Mouse (Mus musculus) midbrain, embryonic 10.5 days (tissue): ENCODE measurements around the gene Kifap3. TPM values are rescaled to one million over a fixed set of nuclear protein-coding genes. Genes with fewer than 3 reads are reported as not detected.
A peak's percentile ranks its signal among the peaks of the same experiment; 100 is the strongest.

Source experiments
- DNase-seq: peaks from one replicate; pipeline ENCODE4 v3.0.0-alpha.2; 2017; ENCODE audit warnings: low spot score
- H3K27ac ChIP-seq: fragments of 300-500 bp; sonication (generic); replicated peaks from 2 replicates; pipeline ENCODE4 v1.5.1; 2016; ENCODE audit warnings: mild to moderate bottlenecking
- H3K27me3 ChIP-seq: fragments of 300-500 bp; sonication (generic); 2 replicates; pipeline ENCODE4 v1.6.1; 2016; ENCODE audit warnings: low read depth, mild to moderate bottlenecking; ENCODE audit not compliant: poor library complexity, severe bottlenecking
- H3K36me3 ChIP-seq: fragments of 300-500 bp; sonication (generic); 2 replicates; pipeline ENCODE4 v1.6.1; 2016; ENCODE audit warnings: mild to moderate bottlenecking, moderate library complexity
- H3K4me1 ChIP-seq: fragments of 300-500 bp; sonication (generic); 2 replicates; pipeline ENCODE4 v1.6.1; 2016
- H3K4me3 ChIP-seq: fragments of 300-500 bp; sonication (generic); 2 replicates; pipeline ENCODE4 v1.5.1; 2016; ENCODE audit warnings: mild to moderate bottlenecking, moderate library complexity
- H3K9me3 ChIP-seq: fragments of 300-500 bp; sonication (generic); replicated peaks from 2 replicates; pipeline ENCODE4 v1.6.1; 2016; ENCODE audit warnings: mild to moderate bottlenecking
- WGBS: fragments of 180-500 bp; shearing (Covaris S2); methylation state at CpG from one replicate; pipeline ENCODE4 v1.1.7; 2016; 5-methylcytosine and 5-hydroxymethylcytosine counted together
- polyA plus RNA-seq: library from polyadenylated mRNA; unstranded; fragments of >200 nt; fragmentation: Nextera tagmentation; extraction: Ambion mirVana; gene quantifications from 2 replicates; pipeline ENCODE4 v1.2.1, GENCODE M21; 2016

The Kifap3 gene
- polyA plus RNA-seq, 1 experiment from 2014 or later = 30.6 TPM

DNA sequence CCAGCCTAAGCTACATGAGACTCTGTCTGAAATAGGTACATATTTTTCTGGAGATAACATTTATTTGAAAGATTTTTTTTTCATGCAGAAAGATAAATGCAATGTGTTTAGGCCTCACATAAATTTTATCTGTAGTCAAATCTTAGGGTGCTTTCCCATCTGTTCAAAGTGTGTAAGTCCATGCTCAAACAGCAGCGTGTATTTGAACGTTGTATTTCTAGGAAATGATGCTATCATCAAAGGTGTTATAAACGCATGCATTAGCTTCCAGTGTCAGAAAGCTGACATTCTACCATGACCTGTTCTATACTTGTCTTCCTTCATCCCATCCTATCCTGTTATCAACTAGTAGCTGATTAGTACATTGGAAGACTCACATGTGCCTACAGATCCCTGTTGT, 124.0 kb downstream of the Kifap3 start:
- 93% methylated on average over 3 of the region's 3 CpGs for WGBS
- DNase-seq = no peak
- Histone ChIP-seq H3K4me3 (no peak overlapping the region), H3K27ac (no peak overlapping the region), H3K36me3 (no peaks in the 10 kb centered on the region), H3K27me3 (no peaks in the 10 kb centered on the region), H3K4me1 (no peaks in the 10 kb centered on the region), H3K9me3 (no peaks in the 10 kb centered on the region)

DNA sequence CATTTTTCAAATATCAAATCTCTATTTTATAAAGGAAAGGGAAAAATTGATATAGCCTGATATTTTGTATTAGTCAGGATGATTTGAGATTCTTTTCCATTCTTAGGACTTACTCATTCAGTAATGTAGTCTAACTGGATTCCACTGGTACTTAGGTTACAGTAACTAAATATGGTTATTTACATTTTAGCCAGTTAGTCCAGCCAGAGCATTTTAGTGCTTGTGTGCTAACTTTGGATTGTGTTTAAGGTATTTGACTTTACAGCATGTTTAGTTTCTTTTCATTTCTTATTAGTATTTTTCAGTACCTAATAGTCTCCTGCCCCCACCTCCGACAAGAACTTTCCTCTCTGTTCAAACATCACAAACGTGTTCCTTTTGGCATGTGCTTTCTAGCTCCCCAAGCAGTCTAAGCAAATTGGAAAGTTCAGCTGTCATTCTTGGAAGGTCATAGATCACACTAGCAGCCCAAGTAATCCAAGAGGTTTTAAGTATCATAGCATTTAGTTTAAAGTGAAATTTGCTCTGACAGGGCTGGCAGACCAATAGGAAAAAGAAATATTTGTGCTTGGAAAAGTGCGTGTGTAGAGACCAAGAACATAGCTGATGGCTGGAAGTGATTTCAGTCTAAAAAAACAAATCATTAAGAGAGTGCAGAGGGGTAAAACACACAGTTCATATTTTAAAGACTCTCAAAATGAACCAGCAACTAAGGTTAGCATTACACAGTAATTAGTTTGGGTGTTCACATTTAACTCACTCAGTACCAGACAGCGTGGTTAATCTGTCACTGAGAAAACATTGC, 127.8 kb downstream of the Kifap3 start:
- Histone ChIP-seq H3K4me3 (no peak overlapping the region), H3K9me3 (no peaks in the 10 kb centered on the region), H3K4me1 (no peaks in the 10 kb centered on the region), H3K36me3 (no peaks in the 10 kb centered on the region), H3K27me3 (no peaks in the 10 kb centered on the region), H3K27ac (no peak overlapping the region)
- DNase-seq = no peak
- WGBS = 69% methylated on average over 4 of the region's 4 CpGs

DNA sequence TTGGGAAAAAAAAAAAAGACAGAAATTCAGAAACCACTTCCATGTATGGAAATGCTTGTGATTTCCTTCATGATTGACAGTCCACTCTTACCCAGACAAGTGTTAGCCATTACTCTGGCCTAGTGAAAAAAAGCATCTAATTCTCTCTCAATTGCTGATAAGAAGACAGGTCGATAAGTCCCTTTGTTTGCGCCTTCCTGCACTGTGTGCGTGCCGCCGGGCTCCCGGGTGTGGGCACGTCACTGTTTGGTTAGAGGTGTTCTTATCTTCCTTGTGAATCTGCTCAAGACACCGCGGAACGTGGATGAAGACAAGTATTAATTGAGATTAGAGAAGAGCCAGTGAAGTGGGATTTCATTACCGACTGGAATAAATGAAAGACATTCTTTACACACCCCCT, 129.0 kb downstream of the Kifap3 start:
- no peak for DNase-seq
- no peaks in the 10 kb centered on the region for H3K36me3 ChIP-seq
- no peaks in the 10 kb centered on the region for H3K9me3 ChIP-seq
- no peak overlapping the region for H3K4me3 ChIP-seq
- 68% methylated on average over 11 of the region's 11 CpGs for WGBS
- no peaks in the 10 kb centered on the region for H3K27me3 ChIP-seq
- no peaks in the 10 kb centered on the region for H3K4me1 ChIP-seq
- H3K27ac ChIP-seq = no peak overlapping the region

DNA sequence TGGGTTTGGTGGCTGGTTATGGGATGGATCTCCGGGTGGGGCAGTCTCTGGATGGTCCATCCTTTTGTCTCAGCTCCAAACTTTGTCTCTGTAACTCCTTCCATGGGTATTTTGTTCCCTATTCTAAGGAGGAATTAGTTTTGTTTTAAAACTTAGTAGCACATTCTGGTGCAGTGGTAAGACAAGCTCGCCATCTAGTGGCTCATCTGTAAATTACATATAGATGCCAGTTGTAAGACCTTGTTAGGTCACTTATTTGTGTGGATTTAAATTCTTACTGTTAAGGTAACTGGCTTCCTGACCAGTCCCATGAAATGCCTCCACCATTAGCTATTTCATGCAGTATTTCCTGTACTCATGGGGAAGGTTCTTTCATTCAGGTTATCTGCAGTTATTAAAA, 131.0 kb downstream of the Kifap3 start:
- Histone ChIP-seq H3K27me3 (no peaks in the 10 kb centered on the region), H3K4me3 (no peak overlapping the region), H3K4me1 (no peaks in the 10 kb centered on the region), H3K36me3 (no peaks in the 10 kb centered on the region), H3K9me3 (no peaks in the 10 kb centered on the region), H3K27ac (no peak overlapping the region)
- DNase-seq = no peak
- WGBS = 10% methylated on average over 2 of the region's 2 CpGs

DNA sequence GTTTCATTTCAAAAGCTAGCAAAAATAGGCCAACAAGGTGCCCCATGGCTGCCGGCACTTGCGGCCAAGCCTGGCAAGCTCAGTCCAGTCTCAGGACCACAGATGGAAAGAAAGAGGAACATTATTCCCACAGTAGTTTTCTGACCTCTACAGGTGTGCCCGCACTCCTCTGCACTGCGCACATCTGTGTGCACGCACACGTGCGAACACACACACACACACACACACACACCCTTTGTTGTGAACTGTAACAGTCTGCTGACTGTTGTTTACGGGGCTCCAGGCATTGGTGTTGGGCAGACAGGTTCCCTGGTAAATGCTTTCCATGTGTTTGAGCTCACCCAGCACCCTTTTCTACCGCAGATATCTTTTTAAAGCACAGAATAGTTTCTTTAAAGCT, 131.4 kb downstream of the Kifap3 start:
- no peak for DNase-seq
- Histone ChIP-seq H3K4me3 (no peak overlapping the region), H3K36me3 (no peaks in the 10 kb centered on the region), H3K27ac (no peak overlapping the region), H3K4me1 (no peaks in the 10 kb centered on the region), H3K27me3 (no peaks in the 10 kb centered on the region), H3K9me3 (no peaks in the 10 kb centered on the region)
- 95% methylated on average over 9 of the region's 9 CpGs for WGBS

DNA sequence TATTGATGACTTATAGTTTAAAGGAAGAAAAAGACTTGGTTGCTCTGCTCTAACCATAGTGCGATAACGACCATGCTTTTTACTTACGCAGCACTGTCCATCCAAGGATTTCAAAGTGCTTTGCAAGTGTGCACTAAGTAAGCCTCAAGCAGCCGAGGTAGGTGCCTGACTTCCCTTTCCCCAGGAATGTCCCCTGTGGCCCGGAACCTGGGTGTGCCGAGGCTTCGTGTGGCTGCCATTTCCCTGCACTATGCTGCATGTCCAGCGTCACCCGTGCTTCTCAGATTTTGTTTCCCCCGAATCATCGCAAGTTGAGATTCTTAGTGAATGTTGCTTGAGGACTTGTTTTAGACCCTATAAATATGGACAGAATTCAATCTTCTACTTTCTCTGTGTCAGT, 132.6 kb downstream of the Kifap3 start:
- H3K9me3 ChIP-seq = no peaks in the 10 kb centered on the region
- H3K4me3 ChIP-seq = no peak overlapping the region
- 93% methylated on average over 11 of the region's 11 CpGs for WGBS
- H3K4me1 ChIP-seq = no peaks in the 10 kb centered on the region
- H3K27ac ChIP-seq = no peak overlapping the region
- peaks cover 4% of the 10 kb centered on the region for H3K36me3 ChIP-seq
- H3K27me3 ChIP-seq = no peaks in the 10 kb centered on the region
- DNase-seq = no peak

DNA sequence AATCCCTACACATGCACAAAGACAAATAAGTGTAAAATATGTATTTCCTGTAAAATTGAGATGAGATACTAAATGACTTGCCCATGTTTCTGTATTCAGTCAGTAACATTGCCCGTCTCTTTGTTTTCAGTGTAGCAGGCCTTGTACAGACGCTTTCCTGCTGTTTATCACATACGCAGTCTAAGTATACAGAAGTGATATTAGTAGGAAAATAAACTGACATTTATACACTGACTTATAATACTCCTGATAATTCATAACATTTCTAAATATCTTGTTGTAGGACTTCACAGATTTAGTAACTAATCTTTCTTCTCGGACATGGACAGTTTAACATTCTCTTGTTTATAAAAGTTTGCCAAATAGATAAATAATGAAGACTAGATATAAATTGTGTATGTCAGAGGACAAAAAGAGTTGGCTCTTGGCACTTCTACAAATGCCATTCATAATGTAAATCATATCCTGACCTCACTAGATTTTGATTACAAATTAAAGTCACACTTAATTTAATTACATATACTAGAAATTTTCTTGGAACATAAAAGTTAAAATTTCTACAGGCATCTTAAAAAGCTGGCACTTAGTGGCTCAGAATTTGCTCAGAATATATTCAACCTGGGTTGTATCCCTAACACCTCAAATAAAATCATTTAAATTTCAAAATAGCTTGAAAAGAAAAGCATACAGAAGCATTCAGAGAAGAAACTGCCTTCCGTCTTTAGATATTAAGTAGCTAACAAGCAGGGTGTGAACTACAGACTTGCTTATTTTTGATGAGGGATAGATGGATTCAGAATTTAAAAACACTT, 138.2 kb downstream of the Kifap3 start:
- Histone ChIP-seq H3K27ac (no peak overlapping the region), H3K36me3 (peaks cover 20% of the 10 kb centered on the region), H3K27me3 (no peaks in the 10 kb centered on the region), H3K4me3 (no peak overlapping the region), H3K4me1 (no peaks in the 10 kb centered on the region), H3K9me3 (no peaks in the 10 kb centered on the region)
- DNase-seq = no peak
- 94% methylated on average over 5 of the region's 5 CpGs for WGBS

DNA sequence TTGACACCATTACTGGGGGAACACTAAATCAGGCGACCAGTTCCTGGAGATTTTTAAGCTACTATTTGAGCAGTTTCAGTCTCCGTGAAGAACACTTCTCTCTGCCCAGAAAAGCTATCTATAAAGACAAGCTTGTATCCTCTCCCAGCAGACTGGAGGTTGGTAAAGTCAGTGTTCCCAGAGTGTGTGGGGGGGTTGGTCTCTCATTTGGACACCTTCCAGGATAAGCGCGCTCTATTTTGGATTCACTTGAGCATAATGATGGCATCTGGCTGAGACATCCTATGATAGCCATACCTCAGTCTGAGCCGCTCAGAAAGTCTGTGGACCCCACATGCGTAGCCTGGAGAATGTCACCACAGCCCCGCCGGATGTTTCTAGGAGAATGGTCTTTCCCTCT, 144.7 kb downstream of the Kifap3 start:
- DNase-seq = no peak
- 91% methylated on average over 8 of the region's 8 CpGs for WGBS
- Histone ChIP-seq H3K27me3 (no peaks in the 10 kb centered on the region), H3K36me3 (no peaks in the 10 kb centered on the region), H3K9me3 (no peaks in the 10 kb centered on the region), H3K4me3 (no peak overlapping the region), H3K4me1 (peaks cover 5% of the 10 kb centered on the region), H3K27ac (no peak overlapping the region)

DNA sequence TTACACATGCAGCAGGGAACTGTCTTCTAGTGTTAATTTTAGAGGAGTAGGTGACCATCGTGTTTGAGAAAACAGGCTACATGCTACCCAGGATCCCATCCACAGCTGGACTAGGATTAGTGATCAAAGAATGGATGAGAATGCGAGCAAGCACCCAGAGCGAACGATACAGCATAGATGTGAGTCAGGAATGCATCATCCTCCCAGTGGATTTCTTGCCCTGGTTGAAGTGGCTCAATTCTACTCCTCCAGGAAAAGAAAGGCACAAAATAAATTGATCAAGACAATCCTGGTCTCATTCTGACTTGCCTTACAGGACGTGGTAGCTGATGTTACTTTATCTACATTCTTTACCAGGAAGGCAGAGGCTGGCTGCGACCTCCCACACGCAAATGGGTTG, 149.5 kb downstream of the Kifap3 start, which contains the start of gene Scyl3:
TSS of gene Scyl3 (plus strand) at position 255 of the 400 bp plus-strand sequence.
- DNase-seq = no peak
- H3K36me3 ChIP-seq = peaks cover 7% of the 10 kb centered on the region
- H3K27ac ChIP-seq = peak within 1 kb of the TSS; percentile 92
- H3K9me3 ChIP-seq = no peaks in the 10 kb centered on the region
- peak within 1 kb of the TSS; percentile 92 for H3K4me3 ChIP-seq
- no peaks in the 10 kb centered on the region for H3K27me3 ChIP-seq
- peaks cover 25% of the 10 kb centered on the region for H3K4me1 ChIP-seq
- WGBS = 71% methylated on average over 7 of the region's 7 CpGs

DNA sequence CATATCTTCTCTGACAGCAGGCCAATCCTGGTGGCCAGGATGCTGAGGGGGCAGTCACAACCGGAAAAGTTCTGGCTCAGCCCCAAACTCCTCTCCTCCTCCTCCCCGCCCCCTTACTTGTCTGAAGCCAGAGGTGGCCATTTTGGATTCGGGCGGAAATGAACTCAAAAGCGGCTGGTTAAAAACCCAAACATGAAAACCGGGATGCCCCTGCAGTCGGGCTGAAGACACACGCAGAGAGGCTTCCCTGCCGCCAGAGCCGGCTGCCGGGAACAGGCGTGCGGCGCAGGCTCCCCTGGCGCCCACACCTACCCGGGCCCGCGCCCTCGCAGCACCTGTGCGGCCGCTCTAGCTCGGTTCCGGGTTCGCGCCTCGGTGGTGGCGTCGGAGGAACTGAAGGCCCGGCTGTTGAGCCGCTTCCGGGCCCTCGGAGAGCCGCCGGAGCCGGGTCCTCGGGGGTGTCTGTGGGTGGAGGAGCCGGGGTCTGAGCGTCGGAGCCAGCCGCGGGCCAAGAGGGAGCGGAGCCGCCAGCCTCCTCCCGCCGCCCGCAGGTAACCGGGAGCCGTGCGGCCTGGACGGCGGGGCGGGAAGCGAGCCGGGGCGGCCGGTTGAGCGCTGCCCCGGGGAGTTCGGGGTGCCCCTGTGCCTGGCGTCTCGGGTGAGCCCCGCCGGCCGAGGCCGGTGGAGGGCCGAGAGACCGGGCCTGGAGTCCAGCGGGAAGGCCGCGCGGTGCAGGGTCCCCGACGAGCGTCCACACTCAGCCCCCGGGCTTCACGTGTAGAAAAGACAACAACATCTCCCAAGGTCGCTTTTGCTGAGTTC, 150.5 kb downstream of the Kifap3 start:
- WGBS = under 1% methylated on average over 77 of the region's 77 CpGs
- Histone ChIP-seq H3K4me1 (peaks cover 25% of the 10 kb centered on the region), H3K27me3 (no peaks in the 10 kb centered on the region), H3K9me3 (no peaks in the 10 kb centered on the region), H3K36me3 (peaks cover 17% of the 10 kb centered on the region), H3K4me3 (peak overlapping the region; percentile 92), H3K27ac (peak overlapping the region; percentile 92)
- DNase-seq = peak; percentile 90

DNA sequence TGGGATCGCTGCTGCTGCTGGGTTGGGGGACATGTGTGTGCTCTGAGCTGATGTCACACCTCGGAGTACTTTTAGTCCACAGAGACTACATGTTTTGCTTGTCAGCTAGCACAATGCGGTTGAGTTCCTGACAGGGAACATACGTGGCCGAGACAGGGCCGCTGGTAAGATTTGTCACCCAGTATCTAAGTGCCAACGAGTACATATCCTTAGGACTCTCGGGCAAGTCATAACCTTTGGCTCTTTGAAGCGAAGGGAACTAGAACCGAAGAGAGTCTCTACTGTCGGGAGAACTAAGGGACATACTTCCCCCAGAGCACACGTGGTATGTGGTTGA, 151.0 kb downstream of the Kifap3 start:
- peak overlapping the region; percentile 92 for H3K27ac ChIP-seq
- H3K36me3 ChIP-seq = peaks cover 23% of the 10 kb centered on the region
- H3K4me3 ChIP-seq = peak overlapping the region; percentile 92
- H3K9me3 ChIP-seq = no peaks in the 10 kb centered on the region
- 10% methylated on average over 12 of the region's 12 CpGs for WGBS
- no peak for DNase-seq
- no peaks in the 10 kb centered on the region for H3K27me3 ChIP-seq
- peaks cover 25% of the 10 kb centered on the region for H3K4me1 ChIP-seq

DNA sequence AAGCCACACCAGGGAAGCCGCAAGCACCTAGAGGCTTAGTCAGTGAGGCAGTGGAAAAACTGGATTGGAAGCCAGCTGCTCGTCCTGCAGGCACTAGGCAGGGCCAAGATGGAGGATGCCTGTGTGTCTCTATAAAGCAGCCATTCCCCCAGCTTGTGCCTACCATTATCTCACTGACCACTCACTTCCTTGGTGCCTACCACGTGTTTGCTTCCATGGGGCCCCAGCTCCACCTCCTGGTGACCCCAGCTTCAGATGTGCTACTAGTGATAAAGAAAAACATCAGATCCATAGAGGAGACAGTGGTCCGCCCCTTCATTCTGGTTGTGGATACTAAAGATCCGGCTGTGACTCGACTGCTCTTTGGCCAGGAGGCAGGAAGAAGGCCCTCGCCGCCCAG, 152.4 kb downstream of the Kifap3 start:
- H3K27ac ChIP-seq = no peak overlapping the region
- H3K4me1 ChIP-seq = peaks cover 25% of the 10 kb centered on the region
- no peaks in the 10 kb centered on the region for H3K9me3 ChIP-seq
- no peak overlapping the region for H3K4me3 ChIP-seq
- H3K27me3 ChIP-seq = no peaks in the 10 kb centered on the region
- no peak for DNase-seq
- WGBS = 81% methylated on average over 8 of the region's 8 CpGs
- peaks cover 37% of the 10 kb centered on the region for H3K36me3 ChIP-seq
